Mouse (Mus musculus) lung, embryonic 16.5 days (tissue): ENCODE data around the gene E2f2. TPM values are rescaled to one million over a fixed set of nuclear protein-coding genes. Genes with fewer than 3 reads are reported as not detected.

ENCODE experiments used
- ATAC-seq: fragments of 200-750 bp; cut with Nextera tagmentation; 2 replicates; pipeline ENCODE4 v1.8.0; 2017; ENCODE audit warnings: low read depth, mild to moderate bottlenecking, moderate library complexity
- H3K27ac ChIP-seq: fragments of 300-500 bp; sonication (generic); 2 replicates; pipeline ENCODE4 v1.5.1; 2014; ENCODE audit warnings: mild to moderate bottlenecking, control low read depth, low read length
- H3K27me3 ChIP-seq: fragments of 300-500 bp; sonication (generic); 2 replicates; pipeline ENCODE4 v1.6.1; 2014; ENCODE audit warnings: low read depth, low read length, mixed read lengths; ENCODE audit not compliant: control insufficient read depth, insufficient read depth
- H3K36me3 ChIP-seq: fragments of 300-500 bp; sonication (generic); 2 replicates; pipeline ENCODE4 v1.6.1; 2014; ENCODE audit warnings: low read length; ENCODE audit not compliant: control insufficient read depth, insufficient read depth
- H3K4me1 ChIP-seq: fragments of 300-500 bp; sonication (generic); replicated peaks from 2 replicates; pipeline ENCODE4 v1.6.1; 2014; ENCODE audit warnings: low read length, mixed read lengths; ENCODE audit not compliant: control insufficient read depth, insufficient read depth
- H3K4me2 ChIP-seq: fragments of 300-500 bp; sonication (generic); 2 replicates; pipeline ENCODE4 v1.6.1; 2014; ENCODE audit warnings: low read depth, low read length, control low read depth
- H3K4me3 ChIP-seq: fragments of 300-500 bp; sonication (generic); 2 replicates; pipeline ENCODE4 v1.5.1; 2014; ENCODE audit warnings: mild to moderate bottlenecking, low read length, control low read depth
- H3K9ac ChIP-seq: fragments of 300-500 bp; sonication (generic); 2 replicates; pipeline ENCODE4 v1.6.1; 2014; ENCODE audit warnings: low read length, control low read depth
- H3K9me3 ChIP-seq: fragments of 300-500 bp; sonication (generic); 2 replicates; pipeline ENCODE4 v1.6.1; 2016; ENCODE audit warnings: low read length; ENCODE audit not compliant: control insufficient read depth
- WGBS: fragments of 180-500 bp; shearing (Covaris S2); extraction: QIAGEN DNeasy Blood & Tissue Kit; methylation state at CpG from one replicate; pipeline ENCODE4 v1.1.7; 2014; 5-methylcytosine and 5-hydroxymethylcytosine counted together
- polyA plus RNA-seq: library from polyadenylated mRNA; unstranded; fragments of >200 nt; fragmentation: Nextera tagmentation; extraction: Ambion mirVana; gene quantifications from 2 replicates; pipeline ENCODE4 v1.2.1, GENCODE M21; 2015

E2f2 gene
- polyA plus RNA-seq, 1 experiment from 2014 or later = 18.4 TPM

DNA sequence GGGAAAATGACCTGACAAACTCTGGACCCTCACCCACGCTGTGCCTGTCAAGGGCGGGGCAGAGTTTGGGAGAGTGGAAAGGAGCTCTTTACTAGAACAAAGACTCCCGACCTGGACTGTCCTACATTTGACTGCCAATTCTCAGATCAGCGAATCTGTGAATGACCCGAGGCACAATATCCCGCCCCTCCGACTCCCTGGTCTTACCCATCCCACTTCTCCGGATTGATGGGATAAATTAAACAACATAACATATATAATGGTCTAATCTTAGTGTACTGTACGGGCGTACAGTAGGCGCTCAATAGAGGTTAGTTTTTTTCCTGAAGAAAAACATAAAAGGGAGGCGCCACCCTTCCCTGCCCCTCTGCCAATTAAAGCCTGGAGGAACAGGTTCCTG is 739 bp upstream of the E2f2 start:
- Histone ChIP-seq H3K36me3 (no peaks in the 10 kb centered on the region), H3K9me3 (no peaks in the 10 kb centered on the region), H3K27me3 (no peaks in the 10 kb centered on the region), H3K9ac (peak overlapping the region; percentile 59), H3K4me1 (peaks cover 32% of the 10 kb centered on the region), H3K27ac (no peak overlapping the region), H3K4me2 (peak overlapping the region; percentile 90), H3K4me3 (peak overlapping the region; percentile 81)
- ATAC-seq = 0 out of 2 replicates have a peak, but pooled peaks have one; percentile 4
- 26% methylated on average over 12 of the region's 12 CpGs for WGBS

DNA sequence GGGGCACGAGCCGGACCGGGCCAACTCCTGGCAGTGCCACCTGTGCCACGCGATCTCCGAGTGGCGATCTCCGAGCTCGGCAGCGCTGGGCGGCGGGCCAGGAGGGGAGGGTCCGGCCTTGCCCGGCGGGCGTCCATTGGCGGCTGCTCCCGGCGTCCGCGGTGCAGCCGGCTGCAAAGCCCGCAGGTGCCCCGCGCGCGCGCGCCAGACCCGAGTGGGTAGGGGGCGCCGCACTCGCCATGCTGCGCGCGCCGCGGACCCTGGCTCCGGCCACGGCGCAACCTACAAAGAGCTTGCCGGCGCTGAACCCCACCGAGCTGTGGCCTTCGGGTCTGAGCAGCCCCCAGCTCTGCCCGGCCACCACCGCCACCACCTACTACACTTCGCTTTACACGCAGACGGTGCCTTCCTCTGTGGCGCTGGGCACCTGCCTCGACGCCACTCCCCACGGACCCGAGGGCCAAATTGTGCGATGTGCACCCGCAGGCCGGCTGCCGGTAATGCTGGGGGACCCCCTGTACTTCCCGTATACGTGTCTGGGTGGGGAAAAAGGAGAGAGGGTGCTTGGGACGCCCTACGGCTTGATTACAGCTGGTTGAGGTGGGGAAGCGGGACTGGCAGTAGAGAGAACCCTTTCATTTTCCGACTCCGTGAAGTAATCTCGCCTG is 482 bp downstream of the E2f2 start:
- peak overlapping the region; percentile 81 for H3K4me3 ChIP-seq
- WGBS = under 1% methylated on average over 62 of the region's 67 CpGs
- no peaks in the 10 kb centered on the region for H3K9me3 ChIP-seq
- no peaks in the 10 kb centered on the region for H3K36me3 ChIP-seq
- peaks cover 44% of the 10 kb centered on the region for H3K4me1 ChIP-seq
- H3K4me2 ChIP-seq = peak overlapping the region; percentile 90
- no peaks in the 10 kb centered on the region for H3K27me3 ChIP-seq
- peak; percentile 60 for ATAC-seq
- peak overlapping the region; percentile 81 for H3K9ac ChIP-seq
- peak overlapping the region; percentile 83 for H3K27ac ChIP-seq

DNA sequence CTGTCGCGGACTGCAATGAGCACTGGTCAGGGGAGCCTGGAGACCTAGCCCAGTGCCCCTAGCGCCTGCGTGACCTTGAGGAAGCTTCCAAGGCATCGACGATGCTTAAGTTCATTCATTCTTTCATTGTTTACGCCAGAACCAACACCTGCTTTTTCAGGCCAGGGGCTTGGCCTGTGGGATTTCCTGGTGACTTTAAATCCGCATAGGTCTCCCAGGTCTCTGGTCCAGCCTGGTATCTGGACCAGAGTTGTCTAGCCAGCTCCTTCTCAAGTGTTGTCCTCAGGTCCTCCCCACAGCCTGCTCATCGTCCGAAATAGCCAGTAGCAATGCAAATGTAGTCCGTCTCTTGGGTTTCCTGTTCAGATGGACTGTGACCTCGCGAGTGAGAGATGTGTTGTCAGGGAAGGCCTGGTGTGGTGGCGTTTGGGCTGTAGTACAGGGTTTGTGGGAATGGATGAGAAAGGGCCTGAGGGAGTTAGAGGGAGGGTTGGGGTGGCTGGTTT is 1.1 kb downstream of the E2f2 start:
- H3K27me3 ChIP-seq = no peaks in the 10 kb centered on the region
- peak overlapping the region; percentile 90 for H3K4me2 ChIP-seq
- peak overlapping the region; percentile 81 for H3K4me3 ChIP-seq
- no peak for ATAC-seq
- H3K9ac ChIP-seq = peak overlapping the region; percentile 81
- WGBS = 6% methylated on average over 14 of the region's 14 CpGs
- no peaks in the 10 kb centered on the region for H3K9me3 ChIP-seq
- H3K4me1 ChIP-seq = peaks cover 50% of the 10 kb centered on the region
- peak overlapping the region; percentile 83 for H3K27ac ChIP-seq
- H3K36me3 ChIP-seq = no peaks in the 10 kb centered on the region

DNA sequence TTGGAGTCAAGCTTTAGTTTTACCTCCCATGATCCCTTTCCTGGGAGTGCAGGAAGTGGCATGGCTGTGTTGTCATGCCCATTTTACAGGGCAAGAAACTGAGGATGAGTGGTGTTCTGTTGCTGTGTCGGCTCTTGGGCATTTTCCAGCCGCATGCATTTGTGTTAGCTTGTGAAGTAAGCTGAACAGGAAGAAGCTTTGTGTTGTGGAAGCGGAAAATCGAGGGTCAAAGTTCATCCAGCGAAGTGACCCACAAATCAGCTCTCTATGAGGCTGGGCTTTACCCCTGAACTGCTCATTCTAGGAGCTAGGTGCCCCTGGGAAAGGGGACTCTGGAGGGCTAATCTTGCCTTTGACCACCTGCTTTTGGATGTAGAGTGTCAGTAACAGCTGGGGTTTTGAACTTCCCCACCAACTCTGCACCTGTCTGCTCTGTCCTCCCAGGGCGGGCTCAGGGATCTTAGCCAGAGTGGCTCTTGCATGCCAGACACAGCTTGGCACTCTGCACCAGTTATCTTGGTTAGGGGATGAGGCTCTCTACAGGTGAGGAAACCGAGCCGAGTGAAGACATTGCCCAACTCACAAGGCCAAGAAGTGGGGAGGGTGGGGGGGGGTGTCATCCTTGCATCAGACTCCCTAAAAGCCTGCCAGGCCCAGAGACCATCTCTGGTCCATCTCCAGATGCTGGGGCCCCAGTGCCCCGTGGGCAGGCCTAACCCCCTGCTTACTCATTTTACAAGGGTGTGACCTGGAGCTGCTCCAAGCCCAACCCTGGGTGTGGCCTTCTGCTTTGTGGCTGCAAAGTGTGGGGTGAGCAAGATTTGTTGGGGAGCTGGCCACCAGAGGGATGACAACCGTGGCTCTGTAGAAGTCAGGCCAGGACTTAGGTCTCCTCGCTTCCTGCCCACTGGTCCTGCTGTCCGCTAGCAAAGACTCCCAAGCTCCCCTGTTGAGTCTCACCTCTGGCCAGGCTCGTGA is 2.3 kb downstream of the E2f2 start:
- H3K27ac ChIP-seq = peak overlapping the region; percentile 7; the same call in 1 of the 2 replicates
- peak overlapping the region; percentile 90 for H3K4me2 ChIP-seq
- ATAC-seq = no peak; the same call in 1 of the 2 replicates
- H3K4me3 ChIP-seq = peak overlapping the region; percentile 81; the same call in 1 of the 2 replicates
- 60% methylated on average over 13 of the region's 13 CpGs for WGBS
- peak overlapping the region; percentile 16 for H3K9ac ChIP-seq
- H3K9me3 ChIP-seq = no peaks in the 10 kb centered on the region
- H3K36me3 ChIP-seq = no peaks in the 10 kb centered on the region
- peaks cover 54% of the 10 kb centered on the region for H3K4me1 ChIP-seq
- H3K27me3 ChIP-seq = no peaks in the 10 kb centered on the region

DNA sequence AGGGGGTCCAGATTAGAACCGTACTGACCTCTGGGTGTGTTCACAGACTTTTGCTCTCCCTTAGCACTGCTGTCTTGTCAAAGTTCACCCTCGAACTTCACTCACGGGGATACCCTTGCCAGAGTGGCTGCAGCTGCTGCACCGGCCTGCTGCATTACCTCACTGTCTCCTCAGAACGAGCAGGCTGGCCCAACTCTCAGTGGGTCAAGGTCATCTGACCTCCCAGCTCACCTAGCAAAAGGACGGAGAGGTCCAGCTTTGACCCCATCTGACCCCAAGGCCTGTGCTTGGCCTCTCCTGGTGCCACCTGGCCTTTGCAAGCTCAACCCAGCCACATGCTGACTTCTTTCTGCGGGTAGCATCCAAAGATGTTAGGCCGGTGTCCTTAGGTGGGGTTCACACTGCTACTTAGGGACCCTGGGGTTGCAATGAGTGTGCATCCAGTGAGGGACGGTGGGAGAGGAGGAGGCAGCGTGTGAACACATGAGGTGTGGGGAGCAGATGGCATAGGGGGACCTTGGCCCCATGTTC is 3.9 kb downstream of the E2f2 start:
- H3K4me3 ChIP-seq = no peak overlapping the region
- peaks cover 66% of the 10 kb centered on the region for H3K4me1 ChIP-seq
- H3K36me3 ChIP-seq = no peaks in the 10 kb centered on the region
- H3K9ac ChIP-seq = no peak overlapping the region
- no peaks in the 10 kb centered on the region for H3K27me3 ChIP-seq
- H3K27ac ChIP-seq = peak overlapping the region; percentile 24
- no peak overlapping the region for H3K4me2 ChIP-seq
- no peaks in the 10 kb centered on the region for H3K9me3 ChIP-seq
- ATAC-seq = no peak
- WGBS = 58% methylated on average over 10 of the region's 10 CpGs

DNA sequence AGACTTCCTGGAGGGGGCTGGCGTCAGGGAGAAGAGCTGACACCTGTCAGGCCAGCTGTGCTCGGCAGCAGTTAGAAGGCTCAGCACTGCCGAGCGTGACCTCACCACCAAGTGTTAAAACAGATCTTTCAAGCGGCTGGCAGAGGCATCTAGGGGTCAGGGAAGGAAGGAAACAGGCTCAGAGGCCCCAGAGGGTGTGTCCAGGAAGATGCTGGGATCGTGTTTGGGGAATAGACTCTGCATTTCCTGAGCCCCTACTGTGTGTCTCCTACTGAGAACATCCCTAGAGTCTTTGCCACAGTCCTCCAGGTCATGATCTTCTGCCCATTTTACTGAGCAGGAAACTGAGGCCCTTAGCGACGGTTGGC is 5.0 kb downstream of the E2f2 start:
- Histone ChIP-seq H3K9me3 (no peaks in the 10 kb centered on the region), H3K27me3 (no peaks in the 10 kb centered on the region), H3K36me3 (no peaks in the 10 kb centered on the region), H3K9ac (no peak overlapping the region), H3K4me3 (no peak overlapping the region), H3K4me1 (peaks cover 69% of the 10 kb centered on the region), H3K4me2 (peak overlapping the region; percentile 8; the same call in 1 of the 2 replicates), H3K27ac (peak overlapping the region; percentile 90)
- 29% methylated on average over 8 of the region's 8 CpGs for WGBS
- peak; percentile 4; the same call in 1 of the 2 replicates for ATAC-seq

DNA sequence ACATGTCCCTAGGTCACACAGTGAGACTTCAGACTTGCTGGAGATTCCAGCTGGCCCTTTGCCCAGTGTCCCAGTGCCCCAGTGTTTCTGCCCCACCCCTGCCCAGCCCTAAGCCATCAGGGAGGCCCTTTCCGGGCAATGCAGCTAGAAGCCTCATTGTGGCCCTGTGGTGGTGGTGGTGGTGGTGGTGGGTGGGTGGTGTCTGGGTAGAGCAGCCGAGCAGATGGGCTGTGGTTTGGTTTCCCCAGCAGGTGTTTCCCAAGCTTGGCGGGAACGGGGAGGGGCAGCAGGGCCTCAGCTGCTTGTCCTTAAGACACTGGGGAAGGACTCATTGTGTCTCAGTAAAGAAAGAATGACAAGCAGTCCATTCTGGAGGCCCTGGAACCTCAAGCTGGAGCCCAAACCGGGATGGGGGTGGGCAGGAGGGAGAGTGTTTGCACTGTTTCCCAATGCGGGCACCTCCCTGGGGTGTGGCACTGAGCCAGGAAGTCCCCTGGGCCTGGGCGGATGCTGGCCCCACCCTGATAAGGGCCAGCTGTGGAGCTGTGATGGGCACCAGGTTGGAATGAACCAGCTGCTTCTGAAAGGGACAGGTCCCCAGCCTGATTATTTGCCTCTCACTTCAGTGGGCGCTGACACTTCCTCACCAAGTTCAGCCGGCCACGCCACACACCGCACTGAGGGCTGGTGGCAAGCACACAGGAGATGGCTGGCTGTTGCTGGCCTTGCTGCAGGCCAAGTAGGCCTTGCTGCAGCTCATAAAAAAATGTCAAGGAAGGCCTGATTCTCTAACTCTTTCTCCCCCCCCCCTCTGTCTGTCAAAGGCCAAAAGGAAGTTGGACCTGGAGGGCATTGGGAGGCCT is 5.6 kb downstream of the E2f2 start:
- no peaks in the 10 kb centered on the region for H3K27me3 ChIP-seq
- peaks cover 69% of the 10 kb centered on the region for H3K4me1 ChIP-seq
- H3K9me3 ChIP-seq = no peaks in the 10 kb centered on the region
- H3K4me3 ChIP-seq = no peak overlapping the region
- WGBS = 27% methylated on average over 11 of the region's 11 CpGs
- peak; percentile 39 for ATAC-seq
- no peaks in the 10 kb centered on the region for H3K36me3 ChIP-seq
- H3K4me2 ChIP-seq = peak overlapping the region; percentile 8; the same call in 1 of the 2 replicates
- H3K9ac ChIP-seq = peak overlapping the region; percentile 20; the same call in 1 of the 2 replicates
- peak overlapping the region; percentile 90 for H3K27ac ChIP-seq

DNA sequence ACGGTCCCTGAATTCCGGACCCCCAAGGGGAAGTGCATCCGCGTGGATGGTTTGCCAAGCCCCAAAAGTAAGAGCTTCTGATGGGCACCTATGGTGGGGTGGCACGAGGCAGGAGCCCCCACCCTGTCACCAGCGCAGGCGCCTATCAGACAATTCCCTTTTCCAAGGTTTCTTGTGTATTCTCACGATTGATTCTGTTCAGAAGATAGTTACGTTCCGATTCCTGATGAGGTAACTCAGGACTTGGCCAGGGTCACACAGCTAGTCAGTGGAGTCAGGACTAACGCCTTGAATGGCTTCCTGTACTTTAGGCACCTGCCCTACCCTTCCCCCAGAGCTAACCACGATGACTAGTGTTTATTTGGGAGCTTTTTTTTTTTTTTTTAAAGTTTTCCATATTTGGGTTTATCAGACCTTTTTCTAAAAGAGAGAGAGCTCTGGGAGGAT is 6.3 kb downstream of the E2f2 start:
- Histone ChIP-seq H3K9ac (peak overlapping the region; percentile 20; the same call in 1 of the 2 replicates), H3K9me3 (no peaks in the 10 kb centered on the region), H3K27ac (peak overlapping the region; percentile 90), H3K27me3 (no peaks in the 10 kb centered on the region), H3K4me1 (peaks cover 65% of the 10 kb centered on the region), H3K36me3 (no peaks in the 10 kb centered on the region), H3K4me2 (0 out of 2 replicates have a peak overlapping the region, but pooled peaks have one; percentile 8), H3K4me3 (no peak overlapping the region)
- ATAC-seq = no peak
- WGBS = 71% methylated on average over 12 of the region's 12 CpGs
